Mouse (Mus musculus): ENCODE measurements around the gene Ndufa4l2. TPM values are rescaled to one million over a fixed set of nuclear protein-coding genes. Genes with fewer than 3 reads are reported as not detected.
A peak's percentile ranks its signal among the peaks of the same experiment; 100 is the strongest.

The Ndufa4l2 gene
- polyA plus RNA-seq, 1 experiment: 3.4 TPM

DNA sequence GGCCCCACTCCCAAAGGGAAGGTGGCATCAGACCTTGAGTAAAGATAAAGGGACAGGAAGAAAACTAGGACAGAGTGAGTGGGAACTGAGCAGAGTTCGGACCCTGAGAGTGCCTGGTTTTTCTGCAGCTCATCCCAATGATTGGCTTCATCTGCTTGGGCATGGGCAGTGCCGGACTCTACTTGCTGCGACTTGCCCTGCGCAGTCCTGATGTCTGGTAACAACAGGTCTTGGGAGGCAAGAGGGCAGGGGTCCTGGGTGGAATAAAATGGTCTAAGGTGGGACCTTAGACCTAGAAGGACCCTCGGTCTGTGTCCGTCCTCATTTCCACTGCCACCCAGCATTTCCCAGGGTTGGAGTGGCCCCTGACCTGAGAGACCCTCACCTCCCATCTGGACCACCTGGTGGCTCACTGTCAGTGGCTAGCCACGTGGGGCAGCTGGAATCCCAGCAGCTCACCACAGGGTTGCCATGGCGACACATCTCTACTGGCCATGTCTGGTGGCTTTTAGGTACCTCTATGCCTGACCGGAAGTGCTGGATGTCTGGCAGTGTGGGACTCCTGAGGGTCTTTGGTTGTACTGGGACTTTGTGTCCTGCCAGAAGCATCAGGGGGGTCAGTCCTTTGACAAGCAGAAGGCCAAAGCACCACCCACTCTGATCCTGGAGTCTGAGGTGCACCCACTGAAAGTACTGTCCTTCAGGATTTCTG, 660 bp downstream of the Ndufa4l2 start:
- no peak for TF ChIP-seq CTCF (IDR thresholded peaks at IDR 0.05; ENCODE audit: borderline replicate concordance, insufficient read depth, low read length)
- no peak for TF ChIP-seq POLR2A (IDR thresholded peaks at IDR 0.05; ENCODE audit: low read depth, low read length)
- H3K4me3 ChIP-seq (ENCODE audit: insufficient read depth, low read length): no peak overlapping the region
- no peak overlapping the region for H3K27ac ChIP-seq (ENCODE audit: insufficient read depth, low read length)
- H3K4me1 ChIP-seq (ENCODE audit: control insufficient read depth, insufficient read depth, low read length): no peaks in the 10 kb centered on the region; the same call in none of the 2 replicates

DNA sequence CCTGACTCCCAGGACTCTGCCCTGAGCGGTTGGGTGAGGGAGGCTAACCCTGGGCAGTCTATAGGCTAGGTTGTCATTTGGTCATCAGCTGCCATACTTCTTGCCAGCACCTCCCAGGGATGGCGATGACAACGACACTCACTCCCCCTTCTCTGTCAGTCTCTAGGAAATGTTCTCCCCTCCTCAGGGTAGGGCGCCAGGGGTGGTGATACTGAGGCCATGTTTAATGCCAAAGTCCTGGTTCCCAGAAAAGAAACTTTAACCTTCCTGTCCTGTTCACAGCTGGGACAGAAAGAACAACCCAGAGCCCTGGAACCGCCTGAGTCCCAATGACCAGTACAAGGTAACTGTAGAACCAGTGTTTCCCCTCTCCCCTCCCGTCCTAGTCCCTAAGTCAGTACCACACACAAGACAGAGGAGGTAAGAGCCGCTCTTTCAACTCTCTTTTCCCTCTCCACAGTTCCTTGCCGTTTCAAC, 1.3 kb downstream of the Ndufa4l2 start:
- Histone ChIP-seq H3K4me3 (ENCODE audit: insufficient read depth, low read length) (no peak overlapping the region), H3K27ac (ENCODE audit: insufficient read depth, low read length) (no peak overlapping the region), H3K4me1 (ENCODE audit: control insufficient read depth, insufficient read depth, low read length) (no peaks in the 10 kb centered on the region; the same call in none of the 2 replicates)
- no peak for TF ChIP-seq POLR2A (IDR thresholded peaks at IDR 0.05; ENCODE audit: low read depth, low read length)
- TF ChIP-seq CTCF (IDR thresholded peaks at IDR 0.05; ENCODE audit: borderline replicate concordance, insufficient read depth, low read length): no peak

DNA sequence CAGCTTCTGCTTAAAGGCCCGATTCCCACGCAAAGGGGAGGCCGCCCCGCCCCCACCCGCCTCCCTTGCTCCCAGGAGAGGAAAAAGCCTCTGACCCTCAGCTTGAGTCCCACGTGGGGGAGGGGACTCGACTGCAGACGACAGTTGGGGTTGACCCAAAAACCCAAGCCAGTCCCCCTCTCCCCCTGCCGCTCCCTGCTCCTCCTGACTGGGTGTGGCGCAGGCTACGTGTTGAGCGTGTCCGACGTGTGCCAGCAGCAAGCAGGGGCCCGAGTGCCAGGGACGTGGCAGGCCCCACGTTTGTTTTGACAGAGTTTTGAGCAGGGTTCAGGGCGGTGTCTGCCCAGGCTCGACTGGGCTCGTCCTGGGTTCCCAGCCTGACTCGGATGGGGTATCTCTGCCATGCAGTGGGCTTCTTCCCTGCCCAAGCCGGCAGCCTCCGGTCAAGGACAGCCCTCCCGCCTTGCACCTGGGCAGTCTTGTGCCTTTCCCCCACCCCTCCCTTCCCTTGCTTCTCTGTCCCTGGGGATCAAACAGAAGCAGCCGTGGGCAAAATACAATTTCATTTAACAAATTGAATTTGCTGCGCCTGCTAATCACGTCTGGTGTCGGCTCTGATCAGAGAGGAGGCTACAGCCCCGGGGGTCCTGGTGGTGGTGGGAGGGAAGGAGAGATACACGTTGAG, 2.0 kb downstream of the Ndufa4l2 start:
- Histone ChIP-seq H3K27ac (ENCODE audit: insufficient read depth, low read length) (no peak overlapping the region), H3K4me1 (ENCODE audit: control insufficient read depth, insufficient read depth, low read length) (no peaks in the 10 kb centered on the region; the same call in none of the 2 replicates), H3K4me3 (ENCODE audit: insufficient read depth, low read length) (no peak overlapping the region)
- TF ChIP-seq CTCF (IDR thresholded peaks at IDR 0.05; ENCODE audit: borderline replicate concordance, insufficient read depth, low read length): no peak
- no peak; the same call in none of the 2 replicates for TF ChIP-seq POLR2A (IDR thresholded peaks at IDR 0.05; ENCODE audit: low read depth, low read length)

DNA sequence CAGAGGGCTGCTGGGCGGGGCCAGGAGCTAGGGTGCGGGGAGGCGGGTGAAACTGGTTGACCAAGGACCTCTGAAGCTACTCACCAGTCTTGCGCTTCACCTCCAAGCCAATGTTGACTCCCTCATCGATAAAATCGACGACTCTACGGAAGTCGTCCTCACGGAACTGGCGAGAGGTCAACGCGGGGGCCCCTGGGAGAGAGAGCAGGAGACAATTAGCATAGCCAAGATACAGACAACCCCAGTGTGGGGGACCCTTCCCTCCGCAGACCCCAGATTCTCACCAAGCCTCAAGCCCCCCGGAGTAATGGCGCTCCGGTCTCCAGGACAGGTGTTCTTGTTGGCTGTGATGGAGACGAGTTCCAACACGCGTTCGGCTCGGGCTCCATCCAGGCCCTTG, 3.2 kb downstream of the Ndufa4l2 start:
- no peaks in the 10 kb centered on the region; the same call in 1 of the 2 replicates for H3K4me1 ChIP-seq (ENCODE audit: control insufficient read depth, insufficient read depth, low read length)
- no peak overlapping the region for H3K27ac ChIP-seq (ENCODE audit: insufficient read depth, low read length)
- H3K4me3 ChIP-seq (ENCODE audit: insufficient read depth, low read length): no peak overlapping the region
- no peak for TF ChIP-seq CTCF (IDR thresholded peaks at IDR 0.05; ENCODE audit: borderline replicate concordance, insufficient read depth, low read length)
- TF ChIP-seq POLR2A (IDR thresholded peaks at IDR 0.05; ENCODE audit: low read depth, low read length): no peak

DNA sequence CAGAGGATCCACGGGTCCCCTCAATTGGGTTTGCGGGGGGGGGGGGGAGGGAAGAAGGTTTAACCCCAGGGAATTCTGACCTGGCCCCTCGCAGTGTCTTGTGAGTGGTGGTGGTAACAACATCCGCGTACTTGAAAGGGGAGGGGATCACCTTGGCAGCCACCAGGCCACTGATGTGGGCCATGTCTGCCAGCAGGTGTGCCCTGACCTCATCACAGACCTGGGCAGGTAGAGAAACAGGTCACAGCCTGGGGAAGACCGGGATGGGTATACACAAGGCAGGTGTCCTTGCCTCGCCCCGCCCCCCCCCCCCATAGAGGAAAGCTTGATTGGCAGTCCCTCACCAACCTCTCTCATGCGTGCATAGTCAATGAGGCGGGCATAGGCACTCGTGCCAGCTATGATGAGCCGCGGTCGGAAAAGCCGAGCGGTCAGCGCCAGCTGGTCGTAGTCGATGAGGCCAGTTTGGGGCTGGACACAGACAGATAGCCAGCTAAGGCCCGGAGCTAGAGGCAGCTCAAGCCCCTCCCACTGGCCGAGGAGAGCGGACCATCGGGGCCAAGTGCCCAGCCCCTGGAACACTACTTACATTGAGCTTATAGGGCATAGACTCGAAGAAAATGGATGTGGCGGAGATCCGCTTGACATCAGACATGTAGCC, 4.4 kb downstream of the Ndufa4l2 start:
- no peak overlapping the region for H3K27ac ChIP-seq (ENCODE audit: insufficient read depth, low read length)
- no peak overlapping the region for H3K4me3 ChIP-seq (ENCODE audit: insufficient read depth, low read length)
- no peak for TF ChIP-seq CTCF (IDR thresholded peaks at IDR 0.05; ENCODE audit: borderline replicate concordance, insufficient read depth, low read length)
- TF ChIP-seq POLR2A (IDR thresholded peaks at IDR 0.05; ENCODE audit: low read depth, low read length): no peak
- no peaks in the 10 kb centered on the region; the same call in 1 of the 2 replicates for H3K4me1 ChIP-seq (ENCODE audit: control insufficient read depth, insufficient read depth, low read length)

DNA sequence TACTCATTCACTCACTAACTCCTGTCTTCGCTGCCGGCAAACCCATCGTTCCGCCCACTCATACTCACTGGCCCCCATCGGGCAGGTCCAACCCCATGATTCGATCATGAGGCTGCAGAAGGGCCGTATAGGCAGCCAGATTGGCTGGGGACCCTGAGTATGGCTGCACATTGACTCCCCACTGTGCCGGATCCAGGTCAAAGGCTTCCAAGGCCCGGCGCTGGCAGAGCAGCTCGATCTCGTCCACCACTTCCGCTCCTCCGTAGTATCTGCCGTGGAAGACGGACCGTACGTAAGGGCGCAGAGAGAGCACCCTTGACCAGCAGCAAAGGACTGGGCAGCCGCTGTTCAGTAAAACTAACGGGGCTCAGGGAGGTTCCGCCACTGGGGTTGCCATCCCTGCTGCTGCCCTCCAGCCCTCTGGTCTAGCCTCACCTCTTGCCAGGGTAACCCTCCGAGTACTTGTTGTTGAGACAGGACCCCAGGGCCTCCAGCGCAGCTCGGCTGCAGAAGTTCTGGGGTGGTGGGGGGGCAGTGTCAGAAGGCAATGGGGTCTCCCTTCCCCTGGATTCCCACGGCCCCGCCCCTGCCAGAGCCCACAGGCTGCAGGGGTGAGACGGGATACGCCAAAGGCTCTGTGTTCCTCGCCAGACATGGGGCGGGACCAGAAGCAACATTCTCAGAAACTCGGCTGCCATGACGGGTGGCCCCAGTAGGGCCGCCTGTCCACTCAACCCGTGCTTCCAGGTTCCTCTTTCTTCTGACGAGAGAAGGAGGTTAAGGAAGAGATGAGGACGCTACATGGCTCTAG, 5.3 kb downstream of the Ndufa4l2 start:
- peak overlapping the region; percentile 89; the same call in 1 of the 2 replicates for H3K4me3 ChIP-seq (ENCODE audit: insufficient read depth, low read length)
- no peak overlapping the region for H3K27ac ChIP-seq (ENCODE audit: insufficient read depth, low read length)
- H3K4me1 ChIP-seq (ENCODE audit: control insufficient read depth, insufficient read depth, low read length): no peaks in the 10 kb centered on the region; the same call in 1 of the 2 replicates
- TF ChIP-seq POLR2A (IDR thresholded peaks at IDR 0.05; ENCODE audit: low read depth, low read length) (no peak), CTCF (IDR thresholded peaks at IDR 0.05; ENCODE audit: borderline replicate concordance, insufficient read depth, low read length) (no peak)

DNA sequence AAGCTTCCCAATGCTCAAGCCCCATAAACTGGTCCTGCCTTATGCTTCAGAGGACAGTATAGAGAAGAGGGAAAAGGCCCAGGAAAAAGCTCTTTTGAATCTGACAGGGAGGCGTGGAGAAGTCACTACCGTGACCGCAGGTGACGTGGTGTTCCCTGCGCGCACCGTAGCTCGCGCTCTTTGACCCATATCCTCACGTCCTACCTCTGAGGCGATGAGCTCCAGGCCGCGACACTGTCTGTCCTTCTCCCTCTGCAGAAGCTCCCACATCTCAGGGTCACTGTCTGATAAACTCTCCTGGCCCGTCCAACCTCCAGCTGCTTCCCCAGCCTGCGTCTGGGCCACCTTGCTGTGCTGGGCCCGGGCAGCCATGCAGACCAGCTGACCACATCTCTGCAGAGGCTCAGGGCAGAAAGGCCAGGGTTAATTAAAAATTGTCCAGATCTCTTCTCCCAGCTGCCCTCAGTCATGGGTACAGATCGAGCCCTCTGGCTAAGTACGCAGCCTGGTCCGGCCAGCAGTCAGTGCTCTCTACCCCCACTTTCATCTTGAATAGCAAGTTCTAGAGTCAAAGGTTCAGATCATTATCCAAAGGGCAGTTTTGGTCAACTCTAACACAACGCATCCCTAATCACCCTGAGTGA, 6.1 kb downstream of the Ndufa4l2 start:
- Histone ChIP-seq H3K27ac (ENCODE audit: insufficient read depth, low read length) (no peak overlapping the region), H3K4me1 (ENCODE audit: control insufficient read depth, insufficient read depth, low read length) (no peaks in the 10 kb centered on the region; the same call in 1 of the 2 replicates), H3K4me3 (ENCODE audit: insufficient read depth, low read length) (peak overlapping the region; percentile 89)
- TF ChIP-seq CTCF (IDR thresholded peaks at IDR 0.05; ENCODE audit: borderline replicate concordance, insufficient read depth, low read length) (no peak), POLR2A (IDR thresholded peaks at IDR 0.05; ENCODE audit: low read depth, low read length) (0 out of 2 replicates have a peak, but pooled peaks have one; percentile 9)

DNA sequence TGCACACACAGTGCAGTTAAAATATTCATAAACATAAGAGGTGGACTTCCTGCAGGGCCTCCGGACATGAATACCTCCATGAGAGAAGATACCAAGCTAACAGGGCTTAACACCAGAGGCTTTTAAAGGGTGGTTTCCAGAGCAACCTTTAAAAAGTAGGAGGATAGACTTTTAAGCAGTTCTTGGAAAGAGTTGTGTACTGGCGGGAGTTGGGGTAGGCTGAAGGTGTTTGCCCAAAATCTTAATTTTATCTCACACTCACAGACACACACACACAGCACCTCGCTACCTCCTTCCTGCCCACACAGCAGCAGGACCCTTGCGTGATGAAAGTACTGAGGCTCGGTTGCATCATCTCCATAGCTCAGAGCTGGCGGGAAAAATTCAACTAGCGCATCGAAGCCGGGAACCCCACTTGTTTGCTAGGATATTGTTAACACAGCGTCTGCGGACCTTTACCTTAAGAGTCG, 6.9 kb downstream of the Ndufa4l2 start:
- Histone ChIP-seq H3K4me3 (ENCODE audit: insufficient read depth, low read length) (peak overlapping the region; percentile 89), H3K27ac (ENCODE audit: insufficient read depth, low read length) (peak overlapping the region; percentile 62), H3K4me1 (ENCODE audit: control insufficient read depth, insufficient read depth, low read length) (no peaks in the 10 kb centered on the region; the same call in 1 of the 2 replicates)
- TF ChIP-seq CTCF (IDR thresholded peaks at IDR 0.05; ENCODE audit: borderline replicate concordance, insufficient read depth, low read length) (no peak), POLR2A (IDR thresholded peaks at IDR 0.05; ENCODE audit: low read depth, low read length) (peak; percentile 66; the same call in 1 of the 2 replicates)
